Mouse (Mus musculus) neural tube, embryonic 11.5 days (tissue): ENCODE data around the gene Klhl1. TPM values are rescaled to one million over a fixed set of nuclear protein-coding genes. Genes with fewer than 3 reads are reported as not detected.

ENCODE experiments used
- ATAC-seq: fragments of 200-750 bp; cut with Nextera tagmentation; 2 replicates; pipeline ENCODE4 v1.8.0; 2017; ENCODE audit warnings: moderate number of reproducible peaks, mild to moderate bottlenecking, moderate TSS enrichment, moderate library complexity; ENCODE audit not compliant: insufficient read depth, low FRiP score, low TSS enrichment
- DNase-seq: peaks from one replicate; pipeline ENCODE4 v3.0.0-alpha.2; 2015; ENCODE audit warnings: low spot score
- H3K27ac ChIP-seq: fragments of 300-500 bp; sonication (generic); 2 replicates; pipeline ENCODE4 v1.5.1; 2014; ENCODE audit warnings: low read depth, mild to moderate bottlenecking, low read length
- H3K27me3 ChIP-seq: fragments of 300-500 bp; sonication (generic); 2 replicates; pipeline ENCODE4 v1.6.1; 2014; ENCODE audit warnings: mild to moderate bottlenecking, low read length, mixed read lengths; ENCODE audit not compliant: control insufficient read depth, insufficient read depth
- H3K36me3 ChIP-seq: fragments of 300-500 bp; sonication (generic); 2 replicates; pipeline ENCODE4 v1.6.1; 2014; ENCODE audit warnings: mild to moderate bottlenecking, low read length, moderate library complexity, mixed read lengths; ENCODE audit not compliant: control insufficient read depth, insufficient read depth
- H3K4me1 ChIP-seq: fragments of 300-500 bp; sonication (generic); 2 replicates; pipeline ENCODE4 v1.6.1; 2014; ENCODE audit warnings: low read length, mixed read lengths; ENCODE audit not compliant: control insufficient read depth, insufficient read depth
- H3K4me2 ChIP-seq: fragments of 300-500 bp; sonication (generic); 2 replicates; pipeline ENCODE4 v1.6.1; 2014; ENCODE audit warnings: low read depth, mild to moderate bottlenecking, moderate library complexity
- H3K4me3 ChIP-seq: fragments of 300-500 bp; sonication (generic); 2 replicates; pipeline ENCODE4 v1.5.1; 2014; ENCODE audit warnings: low read depth, low read length
- H3K9ac ChIP-seq: fragments of 300-500 bp; sonication (generic); 2 replicates; pipeline ENCODE4 v1.6.1; 2014; ENCODE audit warnings: mild to moderate bottlenecking, low read length
- H3K9me3 ChIP-seq: fragments of 300-500 bp; sonication (generic); 2 replicates; pipeline ENCODE4 v1.6.1; 2016; ENCODE audit warnings: low read length; ENCODE audit not compliant: control insufficient read depth
- WGBS: fragments of 180-500 bp; shearing (Covaris S2); extraction: QIAGEN DNeasy Blood & Tissue Kit; methylation state at CpG from one replicate; pipeline ENCODE4 v1.1.7; 2014; 5-methylcytosine and 5-hydroxymethylcytosine counted together
- polyA plus RNA-seq: library from polyadenylated mRNA; unstranded; fragments of >200 nt; fragmentation: Nextera tagmentation; extraction: Ambion mirVana; gene quantifications from 2 replicates; pipeline ENCODE4 v1.2.1, GENCODE M21; 2014

Gene Klhl1
- polyA plus RNA-seq, 1 experiment from 2014 or later = 0.64 TPM

DNA sequence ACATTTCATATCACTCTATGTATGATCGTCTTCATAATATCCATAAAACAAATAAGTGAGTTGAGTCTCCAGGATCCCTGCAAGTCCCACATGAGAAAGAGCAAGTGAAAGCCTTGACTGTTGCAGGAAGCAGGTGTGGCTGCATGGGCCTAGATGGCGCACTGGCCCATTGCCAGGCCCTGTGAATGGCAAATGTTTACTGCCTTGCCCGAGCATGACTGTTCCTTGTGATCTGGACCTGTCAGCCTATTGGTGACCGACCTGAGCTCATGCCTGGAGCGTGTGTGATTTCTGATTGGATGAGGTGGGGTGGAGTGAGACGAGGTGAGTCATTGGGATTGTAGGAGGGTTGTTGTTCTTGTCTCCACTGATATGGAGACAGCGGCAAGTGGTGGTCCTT lies 411.5 kb downstream of the Klhl1 start:
- Histone ChIP-seq H3K4me3 (no peak overlapping the region), H3K27me3 (no peaks in the 10 kb centered on the region), H3K9me3 (no peaks in the 10 kb centered on the region), H3K27ac (no peak overlapping the region), H3K9ac (no peak overlapping the region), H3K36me3 (no peaks in the 10 kb centered on the region), H3K4me2 (no peak overlapping the region), H3K4me1 (no peaks in the 10 kb centered on the region)
- DNase-seq (no peak), ATAC-seq (no peak)
- WGBS = 83% methylated on average over 7 of the region's 7 CpGs

- H3K9ac ChIP-seq = no peak overlapping the region
- no peak overlapping the region for H3K4me2 ChIP-seq
- no peaks in the 10 kb centered on the region for H3K27me3 ChIP-seq
- peak; percentile 19 for DNase-seq
- H3K4me3 ChIP-seq = no peak overlapping the region
- WGBS = 35% methylated on average over 6 of the region's 6 CpGs
- no peaks in the 10 kb centered on the region for H3K9me3 ChIP-seq
- ATAC-seq = 0 out of 2 replicates have a peak, but pooled peaks have one; percentile 38
- H3K4me1 ChIP-seq = peaks cover 9% of the 10 kb centered on the region
- no peaks in the 10 kb centered on the region for H3K36me3 ChIP-seq
- peak overlapping the region; percentile 56 for H3K27ac ChIP-seq
Observed at GRCm38 (mm10) chr14:96081681-96082207, 437.2 kb downstream of the Klhl1 start.

- no peak overlapping the region for H3K4me2 ChIP-seq
- H3K27me3 ChIP-seq = no peaks in the 10 kb centered on the region
- no peaks in the 10 kb centered on the region for H3K36me3 ChIP-seq
- no peaks in the 10 kb centered on the region for H3K4me1 ChIP-seq
- 82% methylated on average over 3 of the region's 3 CpGs for WGBS
- H3K4me3 ChIP-seq = no peak overlapping the region
- no peak overlapping the region for H3K27ac ChIP-seq
- no peak overlapping the region for H3K9ac ChIP-seq
- H3K9me3 ChIP-seq = no peaks in the 10 kb centered on the region
- DNase-seq (no peak), ATAC-seq (no peak)
Observed at GRCm38 (mm10) chr14:96065884-96066283, 453.0 kb downstream of the Klhl1 start.
